Mouse (Mus musculus) G1E (cell line): ENCODE measurements around the gene Fam187a. TPM values are rescaled to one million over a fixed set of nuclear protein-coding genes. Genes with fewer than 3 reads are reported as not detected.

Source experiments
- ATAC-seq: 2 replicates; pipeline ENCODE4 v1.8.0; 2016; ENCODE audit warnings: mild to moderate bottlenecking; ENCODE audit not compliant: insufficient number of reproducible peaks, poor library complexity, low FRiP score, severe bottlenecking; ENCODE audit errors: extremely low read depth
- DNase-seq: peaks from one replicate; pipeline ENCODE4 v3.0.0; 2012; ENCODE audit warnings: low spot score
- H3K27me3 ChIP-seq: 2 replicates; pipeline ENCODE4 v1.6.1; 2012; ENCODE audit warnings: mild to moderate bottlenecking, low read length, inconsistent platforms; ENCODE audit not compliant: insufficient read depth
- H3K36me3 ChIP-seq: replicated peaks from 2 replicates; pipeline ENCODE3; 2012; ENCODE audit warnings: mild to moderate bottlenecking, inconsistent platforms
- H3K4me1 ChIP-seq: 2 replicates; pipeline ENCODE4 v1.6.1; 2012; ENCODE audit warnings: low read depth, low read length, inconsistent platforms, mixed read lengths; ENCODE audit not compliant: insufficient read depth
- H3K4me3 ChIP-seq: 2 replicates; pipeline ENCODE4 v1.5.1; 2012; ENCODE audit warnings: low read depth, mild to moderate bottlenecking, inconsistent platforms, low read length, moderate library complexity, mixed read lengths
- H3K9me3 ChIP-seq: replicated peaks from 2 replicates; pipeline ENCODE4 v1.6.1; 2012; ENCODE audit warnings: inconsistent platforms
- CTCF ChIP-seq: IDR thresholded peaks from 2 replicates; pipeline ENCODE4 v1.5.1; 2012; ENCODE audit warnings: low read depth, low read length, inconsistent platforms, mixed read lengths
- GATA1 ChIP-seq: IDR thresholded peaks from 2 replicates; pipeline ENCODE4 v1.6.1; 2012; ENCODE audit warnings: borderline replicate concordance, low read length, inconsistent platforms, mixed read lengths
- GATA2 ChIP-seq: IDR thresholded peaks from 2 replicates; pipeline ENCODE4 v1.6.1; 2012; ENCODE audit warnings: low read depth, low read length, inconsistent platforms, borderline replicate concordance
- POLR2AphosphoS5 ChIP-seq: IDR thresholded peaks from 2 replicates; pipeline ENCODE4 v1.6.1; 2012; ENCODE audit warnings: low read depth, low read length, inconsistent platforms; ENCODE audit not compliant: insufficient replicate concordance
- TAL1 ChIP-seq: conservative IDR thresholded peaks from 2 replicates; pipeline ENCODE4 v1.6.1; 2012; ENCODE audit warnings: low read depth, low read length, inconsistent platforms, mixed read lengths
- polyA plus RNA-seq: library from polyadenylated mRNA; stranded (reverse); fragments of >175 nt; gene quantifications from 2 replicates; pipeline ENCODE4 v1.2.3, GENCODE M21; 2012
- total RNA-seq, 2 experiments: library from RNA; stranded (forward) in 1 of 2; stranded (reverse) in 1 of 2; fragments of 200-1000 nt in 1 of 2; fragments of >200 nt in 1 of 2; fragmentation: Nextera tagmentation in 1 of 2; gene quantifications; 2 replicates each; pipeline ENCODE4 v1.2.3; 2014 to 2017

Gene Fam187a
- total and polyA plus RNA-seq, 3 experiments, result 0.16 TPM; not detected in 2

GRCm38 (mm10) chr11:102874801-102875334 lies 10.1 kb upstream of the Fam187a start:
- ATAC-seq, result no peak
- peaks cover 85% of the 10 kb centered on the region for H3K36me3 ChIP-seq

GRCm38 (mm10) chr11:102879558-102879957 lies 5.4 kb upstream of the Fam187a start:
- Histone ChIP-seq H3K9me3 (no peaks in the 10 kb centered on the region), H3K36me3 (peaks cover 48% of the 10 kb centered on the region), H3K4me1 (peaks cover 34% of the 10 kb centered on the region), H3K4me3 (peak overlapping the region; percentile 84; the same call in 1 of the 2 replicates), H3K27me3 (peaks cover 18% of the 10 kb centered on the region)
- ATAC-seq (no peak), DNase-seq (no peak)
- TF ChIP-seq POLR2AphosphoS5 (no peak), GATA2 (no peak), TAL1 (no peak), GATA1 (no peak), CTCF (no peak)

More at GRCm38 (mm10) chr11:102874801-102875334, 10.1 kb upstream of the Fam187a start:
- Histone ChIP-seq H3K4me3 (no peak overlapping the region), H3K27me3 (no peaks in the 10 kb centered on the region), H3K4me1 (peaks cover 21% of the 10 kb centered on the region), H3K9me3 (no peaks in the 10 kb centered on the region)
- TF ChIP-seq POLR2AphosphoS5 (no peak), GATA1 (no peak), TAL1 (no peak)
- no peak for DNase-seq

DNA sequence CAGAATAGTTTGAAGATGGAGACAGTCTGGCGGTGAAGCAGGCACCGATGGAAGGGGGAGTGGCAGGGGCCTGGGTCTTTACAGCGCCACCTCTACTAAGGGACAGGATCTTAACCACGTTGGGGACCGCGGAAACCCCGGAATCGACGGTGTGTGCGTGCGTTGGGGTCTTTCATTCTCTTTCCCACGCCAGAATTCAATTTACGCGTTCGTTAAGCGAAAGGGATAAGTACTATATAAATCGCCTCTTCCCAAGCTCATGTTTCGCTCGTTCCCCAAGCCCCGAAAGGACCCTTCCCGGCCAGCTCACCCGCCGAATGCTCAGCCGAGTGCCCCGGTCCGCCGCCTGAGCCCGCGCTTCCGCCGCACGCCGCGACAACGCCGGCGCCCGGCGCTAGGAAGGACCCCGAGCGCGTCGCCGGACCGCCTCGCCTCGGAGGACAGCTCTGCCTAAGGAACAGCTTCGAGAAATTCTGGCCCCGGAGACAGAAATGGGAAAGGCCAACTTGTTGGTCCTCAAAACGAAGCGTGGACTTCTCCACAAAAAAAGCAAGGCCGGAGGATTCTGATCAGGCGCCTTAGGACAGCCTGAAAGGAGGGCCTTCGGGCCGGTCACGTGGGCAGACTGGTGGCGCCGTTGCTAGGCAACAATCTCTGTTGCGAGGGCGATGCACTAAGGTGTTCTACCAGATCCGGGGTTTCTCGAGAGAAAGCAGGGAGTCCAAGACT lies 4.2 kb upstream of the Fam187a start, which contains the start of the genes Eftud2 and Ccdc103:
Gene Eftud2, minus strand, starts transcription at position 401 of the 729 bp plus-strand sequence.
Gene Ccdc103, plus strand, starts transcription at position 620 of the 729 bp plus-strand sequence.
- peaks cover 30% of the 10 kb centered on the region for H3K4me1 ChIP-seq
- DNase-seq, result peak; percentile 78
- ATAC-seq, result peak; percentile 40; the same call in 1 of the 2 replicates
- TF ChIP-seq TAL1, result no peak
- no peak for TF ChIP-seq GATA2
- no peak for TF ChIP-seq CTCF
- TF ChIP-seq GATA1, result no peak
- TF ChIP-seq POLR2AphosphoS5, result no peak
- peaks cover 36% of the 10 kb centered on the region for H3K36me3 ChIP-seq
- H3K27me3 ChIP-seq, result peaks cover 29% of the 10 kb centered on the region
- H3K4me3 ChIP-seq, result peak within 1 kb of the TSS; percentile 84
- H3K9me3 ChIP-seq, result no peaks in the 10 kb centered on the region

- no peak; the same call in 1 of the 2 replicates for ATAC-seq
- peaks cover 29% of the 10 kb centered on the region for H3K36me3 ChIP-seq
These were observed 3.4 kb upstream of the Fam187a start for GRCm38 (mm10) chr11:102881314-102882198.

DNA sequence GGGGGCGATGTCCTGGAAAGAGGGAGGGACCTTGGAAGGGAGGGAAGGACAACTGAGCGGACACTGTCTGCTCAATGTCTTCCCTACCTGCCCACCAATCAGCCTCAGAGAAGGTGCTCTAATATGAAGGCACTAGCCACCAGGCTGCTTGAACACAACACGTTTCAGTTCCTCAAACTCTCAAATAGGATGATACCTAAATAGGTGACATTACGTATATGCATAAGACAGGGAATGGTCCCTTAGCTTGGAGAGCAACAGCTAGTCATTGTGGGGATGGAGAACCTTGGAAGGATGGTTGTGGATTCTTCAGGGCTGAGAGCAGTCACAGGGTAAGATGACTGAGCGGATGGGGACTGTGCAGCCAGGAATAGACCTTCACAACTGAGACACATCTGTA lies 2.5 kb downstream of the Fam187a start:
- TF ChIP-seq TAL1, result no peak
- no peak for TF ChIP-seq CTCF
- TF ChIP-seq GATA1, result no peak
- no peak for TF ChIP-seq POLR2AphosphoS5
- TF ChIP-seq GATA2, result no peak
- DNase-seq, result no peak
- H3K9me3 ChIP-seq, result no peaks in the 10 kb centered on the region
- H3K36me3 ChIP-seq, result no peaks in the 10 kb centered on the region
- H3K4me1 ChIP-seq, result peaks cover 3% of the 10 kb centered on the region; the same call in 1 of the 2 replicates
- no peak for ATAC-seq
- no peak overlapping the region for H3K4me3 ChIP-seq
- peaks cover 72% of the 10 kb centered on the region for H3K27me3 ChIP-seq

More at GRCm38 (mm10) chr11:102881314-102882198, 3.4 kb upstream of the Fam187a start:
- no peak for TF ChIP-seq POLR2AphosphoS5
- TF ChIP-seq CTCF, result no peak
- TF ChIP-seq TAL1, result no peak
- no peak for TF ChIP-seq GATA2
- no peak for TF ChIP-seq GATA1
- peak overlapping the region; percentile 84 for H3K4me3 ChIP-seq
- H3K9me3 ChIP-seq, result no peaks in the 10 kb centered on the region
- no peak for DNase-seq
- peaks cover 37% of the 10 kb centered on the region for H3K27me3 ChIP-seq
- H3K4me1 ChIP-seq, result peaks cover 28% of the 10 kb centered on the region

DNA sequence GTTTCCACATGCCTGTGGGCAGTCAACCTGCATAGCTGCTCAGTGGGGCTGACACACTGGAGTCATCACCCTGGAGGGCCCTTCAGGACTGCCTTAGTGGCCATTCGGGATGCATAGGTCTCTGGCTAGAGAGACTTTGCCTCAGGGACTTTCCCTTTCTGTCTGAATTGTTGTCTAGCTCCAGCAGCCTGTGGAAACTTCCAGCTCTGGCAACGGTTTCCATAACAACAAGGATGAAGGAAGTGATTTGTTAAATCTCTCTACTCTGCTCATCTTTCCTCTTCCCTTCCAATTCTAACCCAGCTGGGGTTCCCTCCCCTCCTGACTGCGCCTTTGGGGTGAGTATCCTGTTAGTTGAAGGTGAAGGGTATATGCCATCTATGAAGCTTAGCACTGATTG lies 3.2 kb downstream of the Fam187a start:
- no peaks in the 10 kb centered on the region for H3K9me3 ChIP-seq
- DNase-seq, result no peak
- H3K36me3 ChIP-seq, result no peaks in the 10 kb centered on the region
- peaks cover 70% of the 10 kb centered on the region for H3K27me3 ChIP-seq
- H3K4me3 ChIP-seq, result no peak overlapping the region
- no peak for ATAC-seq
- H3K4me1 ChIP-seq, result peaks cover 2% of the 10 kb centered on the region; the same call in 1 of the 2 replicates
- TF ChIP-seq POLR2AphosphoS5 (no peak), GATA2 (no peak), GATA1 (no peak), TAL1 (no peak), CTCF (no peak)
